Mouse (Mus musculus) left cerebral cortex, postnatal 36 days (tissue): ENCODE measurements around the gene Ces2a. TPM values are rescaled to one million over a fixed set of nuclear protein-coding genes. Genes with fewer than 3 reads are reported as not detected.

Experiments
- DNase-seq, 2 experiments: peaks; one replicate each; pipeline ENCODE4 v3.0.0; 2021 to 2022; ENCODE audit warnings: low spot score in 2 of 2, mixed read lengths in 1 of 2
- intact Hi-C: fragments of 180-260 bp; cut with DNase I; formaldehyde crosslinking; loops from one replicate; pipeline ENCODE4 v1.15.1; 2025
- total RNA-seq, 2 experiments: library from RNA; stranded (reverse); gene quantifications; 2 replicates each; pipeline ENCODE4 v1.2.3; 2021

Gene Ces2a
- total RNA-seq = not detected

DNA sequence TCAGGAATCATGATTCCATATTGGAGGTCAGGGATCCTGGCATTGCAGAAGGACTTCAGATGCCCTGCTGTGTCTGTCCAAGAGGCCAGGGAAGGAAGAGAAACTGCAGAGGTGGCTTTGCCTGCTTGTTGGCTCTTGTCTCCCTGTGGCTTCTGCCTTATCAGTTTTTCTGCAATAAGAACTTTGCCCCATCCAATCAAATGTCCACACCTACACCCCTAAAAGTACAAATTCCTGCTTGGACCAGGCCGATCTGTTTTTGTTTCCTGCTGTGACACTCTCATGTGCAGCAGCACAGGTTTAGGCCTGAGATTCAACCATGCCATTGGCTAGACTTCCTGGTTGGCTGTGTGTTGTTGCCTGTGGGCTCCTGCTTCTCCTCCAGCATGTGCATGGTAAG lies at the start of gene Ces2a:
Gene Ces2a, plus strand, starts transcription at position 251 of the 400 bp plus-strand sequence.
- intact Hi-C loops = no loop called here
- no peak for DNase-seq

DNA sequence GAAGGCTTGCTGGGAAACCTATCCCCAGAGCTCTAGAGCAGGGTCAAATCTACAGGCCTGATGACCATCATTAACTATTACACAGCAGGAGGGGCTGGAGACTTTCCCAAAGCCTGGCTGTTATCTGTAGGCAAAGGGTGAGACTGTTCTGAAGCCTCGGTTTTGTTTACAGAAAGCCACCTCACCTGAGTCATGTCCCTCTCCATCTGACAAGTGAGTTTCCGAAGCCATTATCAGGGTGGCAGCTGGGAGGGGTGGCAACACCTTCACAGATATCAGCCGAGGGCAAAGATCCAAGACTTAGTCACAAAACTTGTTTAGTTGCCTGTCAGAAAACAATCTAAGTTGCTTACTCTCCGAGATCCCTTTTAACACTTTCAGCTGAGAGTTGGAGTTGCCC lies 45.4 kb upstream of the Ces2a start:
- intact Hi-C loops = no loop called here

DNA sequence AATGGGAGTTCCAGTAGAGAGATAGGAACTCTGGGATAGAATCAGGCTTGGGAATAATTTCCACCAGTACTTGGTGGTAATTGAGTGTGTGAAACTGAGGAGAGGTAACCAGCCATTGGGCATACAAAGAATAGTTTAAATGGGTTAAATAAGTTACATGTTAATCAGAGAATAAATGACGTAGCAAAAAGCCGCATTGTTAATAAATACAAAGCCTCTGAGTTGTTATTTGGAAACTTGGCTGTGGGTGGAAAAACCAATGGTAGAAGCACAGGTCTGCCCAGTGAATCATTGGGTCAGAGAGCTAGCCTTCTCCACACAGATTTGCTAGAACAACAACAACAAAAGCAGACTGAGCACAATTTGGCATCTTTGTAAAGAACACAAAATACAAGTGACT lies 35.2 kb upstream of the Ces2a start:
- no peak for DNase-seq
- intact Hi-C loops = no loop called here

More for the DNA sequence above, 45.4 kb upstream of the Ces2a start:
- DNase-seq = no peak

DNA sequence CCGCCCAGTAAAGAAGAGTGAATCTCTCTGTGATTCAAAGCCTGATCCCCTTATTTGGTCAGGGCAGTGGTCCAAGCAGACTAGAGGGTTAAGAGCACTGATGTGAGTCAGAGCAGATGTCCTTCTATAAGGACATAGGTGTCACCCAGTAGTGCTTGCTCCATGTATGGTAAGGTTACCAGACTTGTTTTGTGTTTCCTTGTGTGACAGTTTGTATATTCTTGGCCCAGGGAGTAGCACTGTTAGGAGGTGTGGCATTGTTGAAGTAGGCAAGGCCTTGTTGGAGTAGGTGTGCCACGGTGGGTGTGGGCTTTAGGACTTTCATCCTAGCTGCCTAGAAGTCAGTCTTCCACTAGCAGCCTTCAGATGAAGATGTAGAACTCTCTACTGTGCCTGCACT lies 31.9 kb upstream of the Ces2a start:
- DNase-seq = no peak
- intact Hi-C loops = no loop called here

DNA sequence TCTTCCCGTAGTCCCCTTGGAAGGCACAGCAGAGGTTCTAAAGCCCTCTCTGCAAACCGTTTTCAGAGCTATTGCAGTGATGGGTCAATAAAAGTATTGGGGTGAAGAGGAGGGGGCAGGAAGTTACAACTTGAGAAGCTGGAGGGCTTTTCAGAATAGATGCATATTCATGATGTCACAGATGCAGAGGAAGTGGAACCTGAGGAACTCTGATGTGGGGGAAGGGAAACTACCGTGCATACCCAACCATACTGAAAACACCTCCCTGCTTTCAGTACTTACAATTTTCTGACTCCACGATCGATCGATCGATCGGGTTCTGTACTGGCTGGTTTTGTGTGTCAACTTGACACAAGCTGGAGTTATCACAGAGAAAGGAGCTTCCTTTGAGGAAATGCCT lies 12.6 kb upstream of the Ces2a start:
- no peak for DNase-seq
- intact Hi-C loops = no loop called here

DNA sequence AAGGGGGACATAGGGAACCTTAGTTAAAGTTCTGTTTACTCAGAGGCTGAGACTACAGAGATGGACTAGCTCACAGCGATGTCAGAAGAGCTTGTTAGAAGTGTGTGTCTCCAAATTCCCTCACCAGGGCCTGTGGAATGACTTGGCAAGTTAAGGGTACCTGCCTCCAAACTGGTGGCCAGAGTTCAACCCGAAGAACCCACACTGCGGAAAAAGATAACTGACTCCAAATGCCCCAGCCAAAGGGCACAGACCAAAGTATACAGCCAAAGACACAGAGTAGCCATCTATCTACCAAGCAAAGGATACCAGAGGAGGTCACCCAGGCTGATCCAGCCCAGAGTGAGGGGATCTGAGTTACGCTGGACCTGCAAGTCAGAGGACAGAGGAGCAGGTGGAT lies 2.4 kb upstream of the Ces2a start:
- intact Hi-C loops = no loop called here
- DNase-seq = no peak

DNA sequence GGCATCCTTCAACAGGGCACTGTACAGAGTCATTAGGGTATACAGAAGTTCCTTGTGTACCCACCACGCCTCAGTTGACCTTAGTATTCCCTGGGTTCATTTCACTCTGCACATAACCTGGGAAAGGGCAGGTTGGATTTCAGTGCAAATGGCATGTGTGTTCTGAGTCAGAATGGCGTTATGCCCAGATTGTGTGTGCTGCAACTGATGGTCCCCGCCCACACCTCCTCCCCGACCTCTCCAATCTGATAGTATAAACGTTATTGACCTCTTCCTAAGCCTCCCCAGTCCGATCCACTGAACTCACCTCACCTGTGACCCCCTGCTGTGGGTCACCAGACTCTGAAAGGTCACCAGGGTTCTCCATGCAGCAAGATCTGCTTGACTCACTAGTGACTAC lies 1.8 kb upstream of the Ces2a start:
- DNase-seq = no peak
- intact Hi-C loops = no loop called here

DNA sequence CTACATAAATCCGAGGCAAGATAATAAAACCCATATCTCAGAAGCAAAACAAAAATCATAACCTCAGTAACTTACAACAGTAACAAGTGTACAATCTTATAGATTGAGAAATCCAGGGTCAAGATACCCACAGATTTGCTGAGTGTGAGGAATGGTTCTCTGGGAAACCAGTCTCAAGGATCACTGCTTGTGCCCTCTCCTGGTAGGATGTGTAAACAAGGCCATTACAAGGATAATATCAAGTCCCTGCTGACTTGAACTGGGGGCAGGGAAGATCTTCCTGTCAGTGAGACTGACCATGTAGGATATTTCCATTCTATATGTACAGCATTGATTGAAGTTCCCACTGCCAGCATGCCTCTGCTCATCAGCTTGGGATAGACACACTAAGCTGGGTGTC lies 8.2 kb downstream of the Ces2a start:
- intact Hi-C loops = loop anchor here (10.0 kb wide), 1 partner anchor 473 kb away; no protein-coding TSS in a partner anchor
- DNase-seq = no peak

DNA sequence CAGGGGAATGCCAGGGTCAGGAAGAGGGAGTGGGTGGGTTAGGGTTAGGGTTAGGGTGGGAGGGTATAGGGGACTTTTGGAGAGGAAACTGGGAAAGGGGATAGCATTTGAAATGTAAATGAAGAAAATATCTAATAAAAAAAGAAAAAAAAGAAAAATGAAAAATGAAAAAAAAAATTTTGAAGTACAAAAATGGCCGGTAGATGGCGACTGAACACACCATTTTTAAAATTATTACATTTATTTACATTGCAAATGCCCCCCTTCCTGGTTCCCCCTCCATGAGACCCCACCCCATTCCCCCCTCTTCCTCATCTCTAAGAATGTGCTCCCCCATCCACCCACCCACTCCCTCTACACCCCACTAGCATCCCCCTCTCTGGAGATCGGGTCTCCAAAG lies 9.6 kb downstream of the Ces2a start:
- intact Hi-C loops = loop anchor here (10.0 kb wide), 1 partner anchor 471 kb away; no protein-coding TSS in a partner anchor
- DNase-seq = no peak

DNA sequence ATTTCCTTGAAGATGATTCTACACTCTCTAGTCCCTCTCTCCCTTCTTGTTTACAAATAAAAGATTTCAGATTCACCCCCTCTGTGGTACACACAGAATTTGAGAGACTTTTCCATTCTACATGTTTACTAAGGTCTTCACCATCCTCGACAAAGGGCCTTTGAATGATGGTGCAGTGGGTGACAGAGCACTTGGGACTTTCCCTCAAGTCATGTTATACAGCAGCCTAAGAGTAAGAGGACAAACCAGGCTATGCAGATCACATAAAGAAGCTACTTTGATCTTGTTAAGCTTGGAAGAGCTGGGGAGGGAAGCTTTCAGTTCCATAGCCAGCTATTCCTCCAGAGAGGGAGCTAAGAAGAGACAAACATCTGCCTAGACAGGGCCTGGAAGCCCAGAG lies 19.0 kb downstream of the Ces2a start:
- intact Hi-C loops = no loop called here

DNA sequence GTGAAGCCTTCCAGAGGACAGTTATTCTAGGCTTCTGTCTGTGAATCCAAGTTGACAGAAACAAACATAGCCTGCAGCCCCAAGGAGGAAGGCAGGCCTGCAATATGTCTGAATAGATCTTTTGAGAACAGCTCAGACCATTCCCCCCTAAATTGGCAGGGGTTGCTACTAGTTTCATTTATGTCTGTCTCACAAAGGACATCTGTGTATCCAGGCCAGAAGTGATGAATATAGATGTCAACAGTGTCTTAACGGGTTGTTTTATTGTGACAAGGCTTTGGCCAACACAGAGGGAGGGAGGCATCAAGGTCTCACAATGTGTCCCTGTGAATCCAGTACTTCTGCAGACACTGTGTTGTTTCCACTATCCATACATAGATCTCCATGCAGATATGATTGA lies 23.8 kb downstream of the Ces2a start:
- no peak for DNase-seq
- intact Hi-C loops = no loop called here

More for the DNA sequence above, 19.0 kb downstream of the Ces2a start:
- DNase-seq = no peak

DNA sequence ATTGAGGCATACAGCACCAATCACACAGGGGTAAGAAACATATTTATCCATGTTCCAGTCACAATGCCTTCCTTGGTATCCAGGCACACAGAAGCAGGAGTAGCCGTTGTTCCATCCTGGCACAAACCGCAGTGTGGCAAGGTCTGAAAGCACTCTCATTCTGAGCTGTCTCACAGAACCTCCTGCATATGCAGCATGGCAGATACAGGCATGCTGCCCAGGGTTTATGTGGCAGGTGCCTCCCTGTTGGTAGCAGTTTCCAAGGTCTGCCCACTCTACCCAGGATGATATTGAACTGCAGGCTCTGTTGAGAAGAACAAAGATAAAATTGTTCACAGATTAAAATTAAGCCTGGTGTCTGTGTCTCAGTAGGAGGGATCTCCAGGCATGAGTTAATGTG lies 24.4 kb downstream of the Ces2a start:
- DNase-seq = peak in 1 of 2 experiments; percentile 20
- intact Hi-C loops = no loop called here

DNA sequence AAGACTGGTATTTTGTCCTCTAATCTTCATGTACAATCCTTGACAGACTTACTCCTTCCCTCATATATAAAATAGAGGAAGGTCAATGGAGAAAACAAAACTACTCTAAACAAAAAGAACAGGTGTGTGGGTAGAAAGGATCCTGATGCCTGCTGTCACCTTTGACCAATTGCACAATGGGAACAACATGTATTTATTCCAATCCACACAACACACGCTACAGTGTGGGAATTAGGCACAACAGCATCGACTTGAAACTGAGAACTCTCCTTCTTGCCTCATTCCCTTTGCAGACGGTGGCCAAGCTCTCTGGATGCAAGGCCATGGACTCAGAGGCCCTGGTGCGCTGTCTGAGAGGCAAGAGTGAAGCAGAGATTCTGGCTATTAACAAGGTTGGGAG lies 27.3 kb downstream of the Ces2a start:
- intact Hi-C loops = no loop called here
- no peak for DNase-seq

DNA sequence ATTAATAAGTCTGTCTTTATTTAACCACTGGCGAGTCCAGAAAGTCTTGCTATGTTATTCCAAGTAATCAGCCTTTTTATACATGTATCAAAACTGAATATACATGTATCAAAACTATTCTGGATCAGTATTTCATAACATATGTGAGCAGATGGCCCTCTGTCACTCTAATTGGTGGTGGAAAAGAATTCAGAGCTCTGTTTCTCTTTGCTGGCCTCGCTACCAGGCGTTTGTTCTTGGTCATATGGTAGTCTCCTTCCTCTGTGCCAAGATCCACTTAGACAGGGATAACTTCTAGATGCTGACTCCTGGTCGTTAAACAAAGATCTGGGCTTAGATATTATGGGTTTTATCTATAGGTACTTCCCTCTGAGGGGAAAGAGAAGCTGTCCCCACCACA lies 32.7 kb downstream of the Ces2a start:
- DNase-seq = no peak
- intact Hi-C loops = no loop called here

DNA sequence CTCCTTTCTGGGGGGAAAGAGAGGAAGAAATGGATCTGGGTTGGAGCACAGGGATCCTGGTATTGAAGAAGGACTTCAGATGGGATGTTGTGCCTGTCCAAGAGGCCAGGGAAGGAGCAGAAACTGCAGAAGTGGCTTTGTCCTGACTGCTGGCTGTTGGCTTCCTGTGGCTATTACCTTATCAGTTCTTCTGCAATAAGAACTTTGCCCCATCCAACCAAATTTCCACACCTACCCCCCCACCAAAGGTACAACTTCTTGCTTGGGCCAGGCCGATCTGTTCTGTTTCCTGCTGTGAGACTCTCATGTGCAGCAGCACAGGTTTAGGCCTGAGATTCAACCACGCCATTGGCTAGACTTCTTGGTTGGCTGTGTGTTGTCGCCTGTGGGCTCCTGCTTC lies 36.6 kb downstream of the Ces2a start:
- no peak for DNase-seq
- intact Hi-C loops = no loop called here

DNA sequence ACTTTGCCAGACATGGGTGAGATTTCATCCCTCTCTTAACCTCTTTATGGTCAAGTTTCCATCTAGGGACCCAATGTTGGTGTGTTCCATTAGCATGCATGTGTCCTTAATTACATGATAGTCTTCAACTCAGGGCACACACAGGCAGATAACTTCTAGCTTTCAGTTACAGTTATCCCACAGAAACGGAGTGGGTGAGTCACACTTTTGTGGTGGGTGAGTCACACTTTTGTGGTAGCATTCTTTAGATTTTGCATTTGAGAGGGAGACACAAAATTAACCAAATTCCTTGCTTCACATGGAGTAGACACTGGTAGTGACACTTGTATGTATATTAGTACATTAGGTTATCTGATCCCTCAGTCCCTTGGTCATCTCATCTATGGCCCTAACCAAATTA lies 53.2 kb downstream of the Ces2a start:
- intact Hi-C loops = no loop called here
- DNase-seq = peak; percentile 4 to 11

DNA sequence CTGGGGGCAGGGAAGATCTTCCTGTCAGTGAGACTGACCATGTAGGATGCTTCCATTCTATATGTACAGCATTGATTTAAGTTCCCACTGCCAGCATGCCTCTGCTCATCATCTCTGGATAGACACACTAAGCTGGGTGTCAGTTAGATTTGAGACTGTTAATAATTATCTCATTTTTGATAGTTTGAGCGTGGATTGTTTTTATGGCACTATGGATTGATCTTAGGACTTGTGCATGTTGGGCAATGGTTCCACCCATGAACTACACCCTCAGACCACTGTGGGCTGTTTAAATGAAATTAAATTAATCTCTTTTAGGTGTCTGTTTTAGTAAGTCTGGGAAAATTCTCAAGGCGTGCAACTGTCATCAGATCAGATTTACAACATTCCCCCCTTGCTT lies 55.1 kb downstream of the Ces2a start:
- intact Hi-C loops = no loop called here
- no peak for DNase-seq

DNA sequence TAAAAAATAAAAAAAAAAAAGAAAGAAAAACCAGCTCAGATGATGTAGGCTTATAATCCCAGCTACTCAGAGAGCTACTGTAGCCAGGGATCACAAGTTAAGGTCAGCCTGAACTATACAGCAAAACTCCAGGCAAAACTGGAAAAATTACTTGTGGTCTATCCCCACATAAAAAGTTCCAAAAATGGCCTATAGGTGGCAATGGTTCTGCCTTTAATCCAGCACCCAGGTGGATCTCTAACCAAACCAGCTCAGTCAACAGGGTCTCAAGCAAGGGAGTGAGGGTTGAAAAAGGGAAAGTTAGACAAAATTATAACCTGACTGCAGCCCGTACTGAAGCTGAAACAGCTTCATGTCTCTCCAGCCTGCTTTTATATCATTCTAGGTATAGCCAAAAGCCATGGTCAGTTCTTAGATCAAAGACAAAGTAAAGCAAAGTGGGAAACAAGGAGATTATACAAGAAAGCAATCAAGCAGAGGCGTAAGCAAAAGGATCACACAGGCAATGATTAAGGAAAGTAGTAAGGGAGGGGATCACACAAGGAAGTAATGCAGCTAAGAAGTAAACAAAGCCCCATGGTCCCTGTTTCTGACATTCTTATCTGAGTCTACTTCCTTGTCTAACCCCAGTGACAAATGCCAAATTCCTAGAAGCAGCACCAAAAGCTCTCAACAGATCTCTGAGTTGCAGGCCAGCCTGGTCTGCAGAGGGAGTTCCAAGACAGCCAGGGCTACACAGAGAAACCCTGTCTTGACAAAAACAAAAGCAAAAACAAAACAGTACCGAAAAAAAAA lies 56.3 kb downstream of the Ces2a start:
- intact Hi-C loops = no loop called here
- no peak for DNase-seq
